Mouse (Mus musculus): ENCODE measurements around the gene 1700025G04Rik. TPM values are rescaled to one million over a fixed set of nuclear protein-coding genes. Genes with fewer than 3 reads are reported as not detected.

The 1700025G04Rik gene
- polyA plus RNA-seq, 1 experiment from 2014 or later, result 45.1 TPM

DNA sequence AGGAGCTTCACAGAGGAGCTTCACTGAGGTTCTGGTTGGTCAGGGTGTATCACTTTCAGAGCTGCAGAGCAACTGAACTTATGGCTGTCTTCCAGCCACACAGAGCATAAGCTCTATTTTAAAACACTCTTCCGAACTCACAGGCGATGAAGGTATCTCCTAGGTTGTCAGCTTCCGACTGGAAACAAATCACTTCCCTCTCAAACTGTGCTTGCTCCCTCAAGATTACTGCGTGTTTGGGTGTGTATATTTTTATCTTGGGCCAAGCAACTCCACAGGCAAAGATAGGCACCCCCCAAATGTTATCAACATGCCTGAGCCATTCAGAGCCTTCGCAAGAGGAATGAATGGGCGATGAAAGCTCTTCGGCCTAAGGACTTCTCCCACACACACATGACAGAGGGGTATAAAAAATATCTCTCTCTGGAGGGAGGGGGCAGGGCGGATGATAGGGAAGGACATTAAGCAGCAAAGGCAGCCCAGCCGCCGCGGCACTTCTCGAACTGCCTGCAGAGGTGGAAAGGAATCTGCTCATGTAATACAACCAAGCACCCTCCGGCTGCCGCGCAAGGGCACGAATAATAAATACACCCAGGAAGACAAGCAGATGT lies 1.0 kb downstream of the 1700025G04Rik start:
- Histone ChIP-seq H3K9me3 (no peaks in the 10 kb centered on the region), H3K9ac (peak overlapping the region; percentile 98), H3K4me3 (peak overlapping the region; percentile 84), H3K4me1 (replicated peaks) (peaks cover 63% of the 10 kb centered on the region), H3K4me2 (peak overlapping the region; percentile 75), H3K36me3 (no peaks in the 10 kb centered on the region), H3K27me3 (no peaks in the 10 kb centered on the region), H3K27ac (replicated peaks) (peak overlapping the region; percentile 99)
- ATAC-seq (ENCODE audit: low read depth), result no peak
- 1% methylated on average over 16 of the region's 16 CpGs for WGBS

DNA sequence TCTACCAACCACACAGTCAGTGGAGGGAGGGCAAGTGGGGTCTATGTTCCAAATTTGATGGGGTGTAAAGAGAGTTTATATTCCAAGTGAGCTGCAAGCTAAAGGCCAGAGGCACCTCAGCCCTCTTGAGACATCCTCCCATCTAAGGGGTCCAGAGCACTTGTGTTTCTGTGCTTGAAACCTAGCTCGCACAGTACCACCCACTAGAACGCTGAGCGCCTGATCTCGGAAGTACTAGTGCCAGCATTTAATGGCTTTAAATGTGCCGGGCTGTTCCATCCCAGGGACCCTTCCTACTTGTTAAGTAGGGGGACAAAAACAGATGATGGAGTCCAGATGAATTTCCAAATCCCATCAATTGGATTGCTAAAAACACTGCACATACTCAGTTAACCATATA lies 1.9 kb downstream of the 1700025G04Rik start:
- H3K4me2 ChIP-seq, result peak overlapping the region; percentile 75
- no peaks in the 10 kb centered on the region for H3K9me3 ChIP-seq
- H3K4me1 ChIP-seq (replicated peaks), result peaks cover 71% of the 10 kb centered on the region
- no peaks in the 10 kb centered on the region for H3K36me3 ChIP-seq
- H3K4me3 ChIP-seq, result peak overlapping the region; percentile 84
- no peak overlapping the region for H3K27ac ChIP-seq (replicated peaks)
- 34% methylated on average over 5 of the region's 5 CpGs for WGBS
- H3K27me3 ChIP-seq, result no peaks in the 10 kb centered on the region
- ATAC-seq (ENCODE audit: low read depth), result no peak
- peak overlapping the region; percentile 98 for H3K9ac ChIP-seq

DNA sequence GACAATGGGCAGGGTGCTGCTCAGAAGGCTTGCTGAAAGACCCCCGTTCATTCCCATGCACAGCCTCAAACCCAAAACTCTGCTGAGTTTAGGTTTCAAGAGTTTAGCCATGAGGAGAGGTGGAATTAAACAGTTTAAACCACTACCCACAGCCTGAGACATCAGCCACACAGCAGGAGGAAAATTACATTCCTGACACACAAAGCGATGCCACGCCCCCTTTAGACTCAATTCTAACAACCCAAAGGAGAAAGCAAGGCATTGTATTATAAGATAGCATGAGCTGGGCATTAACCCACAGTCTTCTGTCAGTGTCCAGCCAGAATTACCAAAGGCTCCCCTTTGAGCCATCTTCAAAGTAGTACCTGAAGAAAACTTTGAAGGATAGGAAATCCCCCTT lies 3.0 kb downstream of the 1700025G04Rik start:
- peak overlapping the region; percentile 75 for H3K4me2 ChIP-seq
- peak overlapping the region; percentile 84 for H3K4me3 ChIP-seq
- H3K36me3 ChIP-seq, result no peaks in the 10 kb centered on the region
- no peak overlapping the region for H3K27ac ChIP-seq (replicated peaks)
- peak overlapping the region; percentile 48 for H3K9ac ChIP-seq
- ATAC-seq (ENCODE audit: low read depth), result no peak
- no peaks in the 10 kb centered on the region for H3K27me3 ChIP-seq
- WGBS, result 16% methylated on average over 3 of the region's 3 CpGs
- peaks cover 78% of the 10 kb centered on the region for H3K4me1 ChIP-seq (replicated peaks)
- H3K9me3 ChIP-seq, result no peaks in the 10 kb centered on the region

DNA sequence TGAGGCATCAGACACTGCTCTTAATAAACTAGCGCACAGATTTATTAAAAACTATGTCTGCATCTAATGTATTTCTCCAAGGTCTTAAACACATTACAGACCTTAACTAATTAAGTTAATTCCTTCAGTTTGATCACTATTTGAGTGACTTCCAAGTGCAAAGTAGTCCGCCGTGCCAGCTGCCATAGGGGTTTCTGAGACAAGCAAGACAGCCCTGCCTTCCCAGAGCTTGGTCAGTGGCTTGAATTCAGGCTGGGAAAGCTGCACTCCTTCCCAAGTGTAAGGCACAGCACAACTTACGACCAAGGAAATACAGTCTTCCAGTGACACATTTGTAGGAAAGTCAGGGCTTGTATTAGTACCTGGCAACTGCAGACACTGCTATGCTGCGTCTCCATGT lies 4.4 kb downstream of the 1700025G04Rik start:
- H3K9me3 ChIP-seq, result no peaks in the 10 kb centered on the region
- H3K36me3 ChIP-seq, result no peaks in the 10 kb centered on the region
- H3K4me2 ChIP-seq, result peak overlapping the region; percentile 75
- 69% methylated on average over 5 of the region's 5 CpGs for WGBS
- H3K4me3 ChIP-seq, result no peak overlapping the region
- peaks cover 71% of the 10 kb centered on the region for H3K4me1 ChIP-seq (replicated peaks)
- H3K27me3 ChIP-seq, result no peaks in the 10 kb centered on the region
- no peak for ATAC-seq (ENCODE audit: low read depth)
- H3K27ac ChIP-seq (replicated peaks), result no peak overlapping the region
- H3K9ac ChIP-seq, result no peak overlapping the region

DNA sequence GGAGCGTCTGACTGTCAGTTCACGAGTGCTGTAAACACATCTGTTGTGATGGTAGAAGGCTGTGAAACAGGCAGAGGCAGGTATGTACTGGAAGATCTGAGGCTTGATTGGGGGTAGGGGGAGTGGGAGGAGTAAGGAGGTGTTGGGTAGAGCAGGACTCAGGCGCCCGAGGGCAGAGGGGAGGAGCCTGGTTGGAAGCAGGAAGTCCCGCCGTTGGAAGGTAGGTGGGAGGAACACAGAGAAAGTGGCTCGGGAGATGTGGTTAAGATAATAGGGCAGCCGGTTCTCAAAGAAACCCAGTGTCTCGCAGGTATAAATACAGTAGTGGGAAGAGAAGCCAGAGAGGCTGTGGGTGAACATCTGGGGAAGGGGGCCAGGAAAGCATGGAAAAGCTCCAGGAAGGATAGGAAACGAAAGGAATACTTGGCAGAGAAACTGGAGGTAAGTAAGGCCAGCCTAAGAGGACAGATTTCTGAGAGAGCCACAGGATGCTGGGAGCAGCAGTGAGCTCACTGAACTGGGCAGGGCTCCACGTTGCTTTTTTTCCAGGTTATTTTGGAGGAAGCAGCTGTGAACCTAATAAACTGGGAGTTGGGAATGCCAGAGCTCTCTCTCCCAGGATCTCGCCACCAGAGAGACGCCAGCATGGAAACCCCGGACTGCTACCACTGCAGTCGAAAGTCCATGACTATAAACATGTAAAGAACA lies 5.1 kb downstream of the 1700025G04Rik start:
- Histone ChIP-seq H3K36me3 (no peaks in the 10 kb centered on the region), H3K4me2 (peak overlapping the region; percentile 37), H3K27me3 (no peaks in the 10 kb centered on the region), H3K27ac (replicated peaks) (no peak overlapping the region), H3K4me3 (peak overlapping the region; percentile 1; the same call in 1 of the 2 replicates), H3K4me1 (replicated peaks) (peaks cover 78% of the 10 kb centered on the region), H3K9me3 (no peaks in the 10 kb centered on the region), H3K9ac (no peak overlapping the region)
- ATAC-seq (ENCODE audit: low read depth), result no peak
- WGBS, result 22% methylated on average over 15 of the region's 15 CpGs

DNA sequence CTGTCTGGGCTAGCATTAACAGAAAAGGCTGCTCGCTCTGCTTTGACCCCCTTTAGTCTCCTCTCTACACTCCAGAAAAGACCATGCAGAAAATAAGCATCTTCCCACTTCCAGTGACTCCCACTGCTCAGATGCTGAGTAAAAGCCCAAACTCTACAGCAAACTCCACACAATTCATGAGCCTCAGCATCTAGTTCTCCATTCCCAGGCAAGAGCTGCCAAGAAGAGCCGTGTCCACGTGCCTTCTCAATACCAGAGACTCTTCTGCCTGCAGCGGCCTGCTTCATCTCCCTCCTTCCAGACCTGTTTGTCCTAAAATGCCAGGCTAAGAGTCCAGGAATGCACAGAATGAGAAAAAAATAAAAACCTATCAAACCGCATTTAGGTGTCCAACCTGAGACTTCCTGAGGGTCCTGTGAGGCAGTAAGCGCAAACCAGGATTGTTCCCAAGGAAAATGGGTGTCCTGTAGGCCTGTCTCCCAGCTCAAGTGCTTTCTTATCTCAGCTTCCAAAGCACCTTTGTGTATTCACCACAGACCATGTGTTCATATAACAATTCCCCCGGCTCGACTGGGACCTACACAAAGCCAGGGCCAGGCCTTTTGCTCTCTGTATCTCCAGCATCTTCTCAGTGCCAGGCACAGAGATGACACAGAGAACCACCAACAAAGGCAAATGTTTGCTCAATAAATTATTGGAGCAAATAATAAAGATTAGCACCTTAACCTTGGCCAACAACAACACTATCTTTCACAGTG lies 7.8 kb downstream of the 1700025G04Rik start:
- peaks cover 69% of the 10 kb centered on the region for H3K4me1 ChIP-seq (replicated peaks)
- no peak overlapping the region for H3K9ac ChIP-seq
- no peak overlapping the region for H3K4me2 ChIP-seq
- H3K27ac ChIP-seq (replicated peaks), result no peak overlapping the region
- H3K36me3 ChIP-seq, result no peaks in the 10 kb centered on the region
- WGBS, result 84% methylated on average over 8 of the region's 8 CpGs
- H3K9me3 ChIP-seq, result no peaks in the 10 kb centered on the region
- ATAC-seq (ENCODE audit: low read depth), result no peak
- H3K4me3 ChIP-seq, result no peak overlapping the region
- H3K27me3 ChIP-seq, result no peaks in the 10 kb centered on the region

DNA sequence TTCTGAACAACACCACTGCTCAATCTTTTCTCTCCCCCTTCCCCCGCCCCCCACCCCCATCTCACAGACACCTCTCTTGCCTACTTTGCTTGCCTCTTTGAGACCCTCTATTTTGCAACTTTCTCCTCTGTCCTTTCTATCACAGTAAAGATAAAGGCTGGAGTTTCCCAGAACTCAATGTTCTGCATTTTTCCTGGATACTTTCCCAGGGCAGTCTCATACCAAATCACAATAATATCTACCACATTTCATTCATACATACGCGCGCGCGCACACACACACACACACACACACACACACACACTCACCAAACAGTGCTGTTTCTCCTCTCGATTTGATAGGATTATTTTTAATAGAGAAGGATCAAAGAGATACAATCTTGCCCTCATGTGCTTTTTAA lies 8.8 kb downstream of the 1700025G04Rik start:
- WGBS, result 93% methylated on average over 7 of the region's 7 CpGs
- H3K4me3 ChIP-seq, result no peak overlapping the region
- H3K4me1 ChIP-seq (replicated peaks), result peaks cover 65% of the 10 kb centered on the region
- no peak overlapping the region for H3K9ac ChIP-seq
- H3K27ac ChIP-seq (replicated peaks), result no peak overlapping the region
- no peak overlapping the region for H3K4me2 ChIP-seq
- H3K27me3 ChIP-seq, result no peaks in the 10 kb centered on the region
- H3K9me3 ChIP-seq, result no peaks in the 10 kb centered on the region
- H3K36me3 ChIP-seq, result no peaks in the 10 kb centered on the region
- no peak for ATAC-seq (ENCODE audit: low read depth)

DNA sequence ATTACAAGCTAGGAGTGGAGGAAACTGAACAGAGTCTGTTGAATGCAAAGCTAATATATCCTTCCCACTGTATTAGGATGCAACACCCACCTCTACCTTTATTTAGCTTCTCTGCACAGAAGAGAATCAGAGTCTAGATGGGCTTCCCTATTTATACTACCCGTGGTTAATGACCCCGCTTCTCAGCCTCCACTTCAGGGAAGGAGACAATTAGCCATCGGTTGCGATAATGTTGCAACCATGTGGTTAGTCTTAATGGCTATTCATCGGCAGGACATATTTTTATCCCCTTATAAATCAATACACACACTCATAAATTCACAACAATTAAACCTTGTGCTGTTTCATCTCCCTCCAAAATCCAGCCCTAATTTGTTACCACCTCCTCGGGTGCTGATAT lies 9.7 kb downstream of the 1700025G04Rik start:
- Histone ChIP-seq H3K9me3 (no peaks in the 10 kb centered on the region), H3K4me3 (no peak overlapping the region), H3K27me3 (no peaks in the 10 kb centered on the region), H3K27ac (replicated peaks) (0 out of 2 replicates have a peak overlapping the region, but pooled peaks have one; percentile 38), H3K4me1 (replicated peaks) (peaks cover 65% of the 10 kb centered on the region), H3K4me2 (no peak overlapping the region), H3K9ac (no peak overlapping the region), H3K36me3 (no peaks in the 10 kb centered on the region)
- 55% methylated on average over 6 of the region's 6 CpGs for WGBS
- ATAC-seq (ENCODE audit: low read depth), result no peak

DNA sequence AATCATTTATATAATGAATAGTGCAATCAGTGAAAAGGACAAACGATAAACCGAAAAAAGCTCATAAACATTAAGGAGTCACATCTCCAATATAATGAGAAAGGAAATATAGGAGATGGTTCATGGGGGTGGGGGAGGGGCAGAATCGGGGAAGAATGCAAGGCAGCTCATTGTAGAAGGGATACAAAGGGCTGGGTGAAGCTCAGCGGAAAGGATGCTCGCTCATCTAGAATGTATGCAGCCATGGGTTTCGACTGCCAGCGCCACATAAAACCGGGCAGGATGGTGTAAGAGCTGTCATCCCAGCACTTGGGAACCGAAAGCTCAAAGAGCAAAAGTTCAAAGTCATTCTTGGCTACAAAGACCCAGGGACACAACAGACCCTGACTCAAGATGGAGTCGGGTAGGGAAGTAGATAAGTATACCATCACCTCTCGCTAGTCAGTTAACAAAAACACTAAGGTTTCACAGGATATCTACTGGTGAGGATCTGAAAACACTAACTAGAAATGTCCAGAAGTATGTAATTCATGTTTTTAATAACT lies 12.7 kb downstream of the 1700025G04Rik start:
- H3K4me3 ChIP-seq, result no peak overlapping the region
- H3K9ac ChIP-seq, result no peak overlapping the region
- H3K36me3 ChIP-seq, result no peaks in the 10 kb centered on the region
- H3K27me3 ChIP-seq, result no peaks in the 10 kb centered on the region
- H3K4me1 ChIP-seq (replicated peaks), result peaks cover 61% of the 10 kb centered on the region
- H3K27ac ChIP-seq (replicated peaks), result peak overlapping the region; percentile 68
- H3K4me2 ChIP-seq, result peak overlapping the region; percentile 41
- no peaks in the 10 kb centered on the region for H3K9me3 ChIP-seq
- 31% methylated on average over 11 of the region's 11 CpGs for WGBS
- peak; percentile 55 for ATAC-seq (ENCODE audit: low read depth)

DNA sequence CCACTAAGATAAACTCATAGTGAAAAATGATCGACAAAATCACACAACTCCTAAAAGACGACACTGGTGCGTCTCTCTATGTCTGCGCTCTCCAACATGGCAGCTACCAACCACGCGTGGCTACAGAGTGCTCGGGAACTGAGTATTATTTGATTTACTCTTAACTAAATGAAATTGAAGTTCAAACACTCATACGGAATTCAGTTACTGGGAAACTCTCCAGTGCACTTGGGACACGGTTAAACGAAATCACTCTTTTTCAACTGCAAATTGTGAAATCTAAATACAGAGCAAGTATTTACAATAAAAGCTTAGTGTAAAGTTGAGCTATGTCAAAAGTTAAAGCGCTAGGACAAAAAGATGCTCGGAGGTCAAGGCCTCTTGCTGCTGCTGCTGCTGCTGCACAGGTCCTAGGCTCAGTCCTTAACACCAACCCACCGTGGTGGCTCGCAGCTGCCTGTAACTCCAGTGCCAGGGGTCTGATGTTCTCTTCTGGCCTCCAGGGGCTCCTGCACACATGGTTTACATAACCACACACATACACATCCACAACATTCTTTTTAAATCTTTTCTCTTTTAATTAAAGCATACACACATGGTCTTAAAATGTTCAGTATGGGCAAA lies 13.6 kb downstream of the 1700025G04Rik start:
- 76% methylated on average over 14 of the region's 14 CpGs for WGBS

DNA sequence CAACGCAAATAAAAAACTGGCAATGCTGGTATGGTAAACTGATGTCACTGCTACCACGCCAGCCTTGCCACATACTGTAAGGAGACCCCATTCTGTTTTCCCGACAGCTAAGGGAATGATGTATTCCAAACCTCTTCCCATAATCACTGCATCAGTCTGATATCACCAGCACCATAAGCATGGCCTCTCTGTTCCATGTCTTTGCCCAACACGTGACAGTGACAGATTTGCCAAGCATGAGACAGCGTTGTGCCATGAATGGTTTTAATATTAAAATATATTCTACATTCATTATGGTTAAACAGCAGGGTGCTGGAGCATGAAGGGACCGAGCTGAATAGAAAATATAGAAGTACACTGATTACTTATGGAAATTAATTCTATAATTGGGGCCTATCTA lies 14.2 kb downstream of the 1700025G04Rik start:
- Histone ChIP-seq H3K27me3 (no peaks in the 10 kb centered on the region), H3K4me1 (replicated peaks) (peaks cover 68% of the 10 kb centered on the region), H3K27ac (replicated peaks) (no peak overlapping the region), H3K9me3 (no peaks in the 10 kb centered on the region), H3K36me3 (no peaks in the 10 kb centered on the region), H3K4me3 (no peak overlapping the region), H3K4me2 (no peak overlapping the region), H3K9ac (no peak overlapping the region)
- ATAC-seq (ENCODE audit: low read depth), result no peak
- WGBS, result 68% methylated on average over 6 of the region's 6 CpGs

More for the DNA sequence above, 13.6 kb downstream of the 1700025G04Rik start:
- ATAC-seq (ENCODE audit: low read depth), result no peak
- H3K4me3 ChIP-seq, result no peak overlapping the region
- H3K36me3 ChIP-seq, result no peaks in the 10 kb centered on the region
- H3K9ac ChIP-seq, result no peak overlapping the region
- peak overlapping the region; percentile 49; the same call in 1 of the 2 replicates for H3K27ac ChIP-seq (replicated peaks)
- no peak overlapping the region for H3K4me2 ChIP-seq
- peaks cover 62% of the 10 kb centered on the region for H3K4me1 ChIP-seq (replicated peaks)
- H3K9me3 ChIP-seq, result no peaks in the 10 kb centered on the region
- H3K27me3 ChIP-seq, result no peaks in the 10 kb centered on the region

DNA sequence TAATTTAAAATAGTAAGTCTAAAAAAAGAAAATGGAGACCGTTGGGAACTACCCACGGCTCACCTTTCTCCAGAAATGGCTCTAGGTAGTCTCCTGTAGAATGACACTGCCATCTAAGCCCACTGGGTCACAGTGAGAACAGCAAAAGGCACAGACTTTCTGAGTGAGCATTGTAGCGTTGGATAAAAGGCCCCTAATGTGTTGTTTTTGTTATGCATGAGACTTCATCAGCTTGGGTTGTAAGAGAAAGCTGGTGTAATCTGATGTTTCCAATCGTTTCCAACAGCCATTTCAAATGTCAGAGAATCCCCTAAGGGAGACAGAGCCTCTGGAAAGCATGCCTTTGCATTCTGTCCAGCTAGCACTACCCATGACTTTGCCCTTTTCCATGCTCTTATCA lies 19.5 kb downstream of the 1700025G04Rik start:
- no peaks in the 10 kb centered on the region for H3K27me3 ChIP-seq
- 53% methylated on average over 4 of the region's 4 CpGs for WGBS
- no peak overlapping the region for H3K4me3 ChIP-seq
- no peak for ATAC-seq (ENCODE audit: low read depth)
- peaks cover 65% of the 10 kb centered on the region for H3K4me1 ChIP-seq (replicated peaks)
- no peak overlapping the region for H3K27ac ChIP-seq (replicated peaks)
- H3K4me2 ChIP-seq, result no peak overlapping the region
- H3K9me3 ChIP-seq, result no peaks in the 10 kb centered on the region
- H3K9ac ChIP-seq, result no peak overlapping the region
- no peaks in the 10 kb centered on the region for H3K36me3 ChIP-seq
